14 mouse cellular contexts compared by ENCODE assay signal in the genomic region with DNA sequence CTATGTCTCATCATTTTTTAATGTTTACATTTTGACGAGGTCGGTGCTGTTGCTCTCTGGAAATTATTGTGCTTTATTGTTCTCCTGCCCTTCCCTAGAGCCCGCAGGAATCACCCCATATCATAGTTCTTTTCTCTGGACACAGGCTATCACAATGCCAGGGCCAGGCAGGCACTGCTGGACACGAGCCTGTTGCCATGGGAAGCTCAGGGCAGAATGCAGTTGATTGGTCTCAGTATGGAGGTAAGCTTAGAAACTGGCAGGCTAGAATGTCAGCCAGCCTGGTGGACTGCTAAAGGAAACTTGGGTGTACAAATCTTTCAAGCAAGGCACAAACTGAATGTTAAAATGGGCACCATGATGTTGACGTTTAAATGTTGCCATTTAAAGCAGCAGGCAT.
A peak's percentile ranks its signal among the peaks of the same experiment; 100 is the strongest.
DNase-seq lines count a peak whose midpoint lies in the region; ATAC-seq and TF ChIP-seq lines count a peak whose summit lies in the region.
"Had no signal": no experiment of that assay in that cellular context is flagged by ENCODE, and none has a peak within 500 bp of the region (broad histone marks: within the 10 kb centered on the region; RNA-seq: fewer than 3 reads in every experiment).

No protein-coding gene starts in this region.

- H3K4me1 ChIP-seq in forebrain, embryonic 15.5 days = no peaks in the 10 kb centered on the region
- no peaks in the 10 kb centered on the region for H3K4me1 ChIP-seq in forebrain, embryonic 12.5 days
- H3K4me1 ChIP-seq in midbrain, embryonic 14.5 days (ENCODE audit: control insufficient read depth, insufficient read depth, low read length) = no peaks in the 10 kb centered on the region
- H3K4me1 ChIP-seq in midbrain, embryonic 15.5 days = 0 out of 2 replicates have a peak, but pooled peaks cover 2% of the 10 kb centered on the region
- H3K4me1 ChIP-seq in hindbrain, postnatal 0 days (ENCODE audit: insufficient read depth, low read length) = peaks cover 7% of the 10 kb centered on the region; the same call in 1 of the 2 replicates
- H3K4me1 ChIP-seq: megakaryocyte, embryonic 14.5 days; neural tube, embryonic 12.5 days had no signal

- no peak overlapping the region for H3K9ac ChIP-seq in forebrain, embryonic 15.5 days (replicated peaks)
- H3K9ac ChIP-seq in forebrain, embryonic 12.5 days = no peak overlapping the region
- no peak overlapping the region for H3K9ac ChIP-seq in midbrain, embryonic 14.5 days (replicated peaks; ENCODE audit: low read length)
- no peak overlapping the region for H3K9ac ChIP-seq in midbrain, embryonic 15.5 days
- no peak overlapping the region for H3K9ac ChIP-seq in hindbrain, postnatal 0 days (replicated peaks; ENCODE audit: low read length)
- H3K9ac ChIP-seq: neural tube, embryonic 12.5 days had no signal

- WGBS in forebrain, embryonic 15.5 days = 47% methylated on average over 5 of the region's 5 CpGs
- WGBS in forebrain, embryonic 12.5 days = 75% methylated on average over 5 of the region's 5 CpGs
- 39% methylated on average over 5 of the region's 5 CpGs for WGBS in midbrain, embryonic 14.5 days
- WGBS in midbrain, embryonic 15.5 days = 56% methylated on average over 5 of the region's 5 CpGs
- 22% methylated on average over 5 of the region's 5 CpGs for WGBS in hindbrain, postnatal 0 days

- H3K4me2 ChIP-seq in forebrain, embryonic 15.5 days (replicated peaks) = no peak overlapping the region
- no peak overlapping the region for H3K4me2 ChIP-seq in forebrain, embryonic 12.5 days
- H3K4me2 ChIP-seq in midbrain, embryonic 14.5 days (ENCODE audit: low read length) = no peak overlapping the region
- H3K4me2 ChIP-seq in midbrain, embryonic 15.5 days = no peak overlapping the region
- H3K4me2 ChIP-seq in hindbrain, postnatal 0 days (ENCODE audit: low read depth, low read length) = no peak overlapping the region
- H3K4me2 ChIP-seq: neural tube, embryonic 12.5 days had no signal

- DNase-seq in midbrain, embryonic 14.5 days = peak; percentile 44
- DNase-seq in brain, embryonic 14.5 days (ENCODE audit: low read depth) = peak; percentile 75
- peak; percentile 78 for DNase-seq in hindbrain, postnatal 0 days (ENCODE audit: low spot score)
- DNase-seq in testis, postnatal 14 days (ENCODE audit: low spot score) = no peak
- DNase-seq in cerebellum, adult 9-11 months = no peak
- DNase-seq: cerebellum, adult 9-10 months; kidney, adult 2 months; lung, adult 18-20 months; thymus, postnatal 4 days had no signal

- H3K4me3 ChIP-seq in forebrain, embryonic 15.5 days = no peak overlapping the region
- H3K4me3 ChIP-seq in forebrain, embryonic 12.5 days (replicated peaks) = no peak overlapping the region
- no peak overlapping the region for H3K4me3 ChIP-seq in midbrain, embryonic 14.5 days (replicated peaks; ENCODE audit: low read depth, low read length)
- no peak overlapping the region for H3K4me3 ChIP-seq in midbrain, embryonic 15.5 days
- H3K4me3 ChIP-seq in hindbrain, postnatal 0 days (ENCODE audit: low read length) = no peak overlapping the region
- H3K4me3 ChIP-seq: megakaryocyte, embryonic 14.5 days; neural tube, embryonic 12.5 days had no signal

- peak; percentile 69; the same call in 1 of the 2 replicates for ATAC-seq in forebrain, embryonic 15.5 days (replicated peaks)
- no peak for ATAC-seq in forebrain, embryonic 12.5 days (ENCODE audit: low FRiP score)
- no peak for ATAC-seq in midbrain, embryonic 14.5 days (ENCODE audit: low FRiP score, low TSS enrichment)
- ATAC-seq in midbrain, embryonic 15.5 days (replicated peaks) = no peak
- peak; percentile 74 for ATAC-seq in hindbrain, postnatal 0 days

- H3K27ac ChIP-seq in forebrain, embryonic 15.5 days (replicated peaks) = peak overlapping the region; percentile 32; the same call in 1 of the 2 replicates
- no peak overlapping the region for H3K27ac ChIP-seq in forebrain, embryonic 12.5 days
- H3K27ac ChIP-seq in midbrain, embryonic 14.5 days (replicated peaks; ENCODE audit: low read depth, low read length) = no peak overlapping the region
- H3K27ac ChIP-seq in midbrain, embryonic 15.5 days = no peak overlapping the region
- H3K27ac ChIP-seq in hindbrain, postnatal 0 days = peak overlapping the region; percentile 45; the same call in 1 of the 2 replicates
- H3K27ac ChIP-seq: neural tube, embryonic 12.5 days had no signal

- TF ChIP-seq POLR2A in brain, embryonic 14.5 days (IDR thresholded peaks at IDR 0.05; ENCODE audit: borderline replicate concordance, extremely low read depth, insufficient read depth, insufficient read length, poor library complexity, severe bottlenecking) = no peak

- H3K27me3 ChIP-seq in forebrain, embryonic 15.5 days = no peaks in the 10 kb centered on the region
- H3K27me3 ChIP-seq in forebrain, embryonic 12.5 days = no peaks in the 10 kb centered on the region
- H3K27me3 ChIP-seq in midbrain, embryonic 14.5 days (ENCODE audit: control insufficient read depth, insufficient read depth, low read length) = no peaks in the 10 kb centered on the region
- H3K27me3 ChIP-seq in midbrain, embryonic 15.5 days (replicated peaks) = no peaks in the 10 kb centered on the region
- no peaks in the 10 kb centered on the region for H3K27me3 ChIP-seq in hindbrain, postnatal 0 days (ENCODE audit: insufficient read depth, low read length)
- H3K27me3 ChIP-seq: megakaryocyte, embryonic 14.5 days; neural tube, embryonic 12.5 days had no signal

- 0 out of 2 replicates have a peak, but pooled peaks cover 4% of the 10 kb centered on the region for H3K9me3 ChIP-seq in forebrain, embryonic 15.5 days
- H3K9me3 ChIP-seq in forebrain, embryonic 12.5 days = no peaks in the 10 kb centered on the region
- H3K9me3 ChIP-seq in midbrain, embryonic 14.5 days (ENCODE audit: control insufficient read depth, low read length) = no peaks in the 10 kb centered on the region
- no peaks in the 10 kb centered on the region for H3K9me3 ChIP-seq in midbrain, embryonic 15.5 days
- H3K9me3 ChIP-seq in hindbrain, postnatal 0 days (ENCODE audit: low read length) = no peaks in the 10 kb centered on the region
- H3K9me3 ChIP-seq: neural tube, embryonic 12.5 days had no signal

- no peak for TF ChIP-seq CTCF in brain, embryonic 14.5 days (IDR thresholded peaks at IDR 0.05; ENCODE audit: borderline replicate concordance, extremely low read depth, insufficient read depth, insufficient read length)
- TF ChIP-seq CTCF in hindbrain, postnatal 0 days (IDR thresholded peaks at IDR 0.05; ENCODE audit: low read depth) = no peak

- no peaks in the 10 kb centered on the region for H3K36me3 ChIP-seq in forebrain, embryonic 15.5 days
- H3K36me3 ChIP-seq in forebrain, embryonic 12.5 days (replicated peaks) = no peaks in the 10 kb centered on the region
- no peaks in the 10 kb centered on the region for H3K36me3 ChIP-seq in midbrain, embryonic 14.5 days (ENCODE audit: control insufficient read depth, insufficient read depth, low read length)
- no peaks in the 10 kb centered on the region for H3K36me3 ChIP-seq in midbrain, embryonic 15.5 days (replicated peaks)
- H3K36me3 ChIP-seq in hindbrain, postnatal 0 days (ENCODE audit: insufficient read depth, low read length) = no peaks in the 10 kb centered on the region
- H3K36me3 ChIP-seq: neural tube, embryonic 12.5 days had no signal

Comparison
In these comparisons a context has a peak if more than half of its experiments do, and no peak if none do; other contexts are left out.
1. ATAC-seq: peak in forebrain, embryonic 15.5 days (single experiment) and hindbrain, postnatal 0 days (single experiment); none in forebrain, embryonic 12.5 days (single experiment), midbrain, embryonic 14.5 days (single experiment) and midbrain, embryonic 15.5 days (single experiment).
2. H3K27ac ChIP-seq: peak in forebrain, embryonic 15.5 days (single experiment) and hindbrain, postnatal 0 days (single experiment); none in forebrain, embryonic 12.5 days (single experiment), midbrain, embryonic 14.5 days (single experiment) and midbrain, embryonic 15.5 days (single experiment).
3. DNase-seq: peak in midbrain, embryonic 14.5 days (single experiment), brain, embryonic 14.5 days (single experiment) and hindbrain, postnatal 0 days (single experiment); none in testis, postnatal 14 days (single experiment) and cerebellum, adult 9-11 months (single experiment).